Mouse (Mus musculus) heart, embryonic 11.5 days (tissue): ENCODE results near the gene Tpbgl. TPM values are rescaled to one million over a fixed set of nuclear protein-coding genes. Genes with fewer than 3 reads are reported as not detected.
A peak's percentile ranks its signal among the peaks of the same experiment; 100 is the strongest.

Experiments used
- ATAC-seq: fragments of 200-750 bp; cut with Nextera tagmentation; replicated peaks from 2 replicates; pipeline ENCODE4 v1.8.0; 2017; ENCODE audit warnings: moderate library complexity; ENCODE audit not compliant: insufficient number of reproducible peaks, low FRiP score, low TSS enrichment
- H3K27ac ChIP-seq: fragments of 300-500 bp; sonication (generic); 2 replicates; pipeline ENCODE4 v1.5.1; 2014; ENCODE audit warnings: mild to moderate bottlenecking, low read depth, low read length
- H3K27me3 ChIP-seq: fragments of 300-500 bp; sonication (generic); 2 replicates; pipeline ENCODE4 v1.6.1; 2014; ENCODE audit warnings: mild to moderate bottlenecking, low read length, mixed read lengths; ENCODE audit not compliant: control insufficient read depth, insufficient read depth
- H3K36me3 ChIP-seq: fragments of 300-500 bp; sonication (generic); 2 replicates; pipeline ENCODE4 v1.6.1; 2014; ENCODE audit warnings: mild to moderate bottlenecking, low read length, moderate library complexity, mixed read lengths; ENCODE audit not compliant: control insufficient read depth, insufficient read depth
- H3K4me1 ChIP-seq: fragments of 300-500 bp; sonication (generic); 2 replicates; pipeline ENCODE4 v1.6.1; 2014; ENCODE audit warnings: low read length; ENCODE audit not compliant: control insufficient read depth, insufficient read depth
- H3K4me2 ChIP-seq: fragments of 300-500 bp; sonication (generic); 2 replicates; pipeline ENCODE4 v1.6.1; 2014; ENCODE audit warnings: mild to moderate bottlenecking, moderate library complexity
- H3K4me3 ChIP-seq: fragments of 300-500 bp; sonication (generic); 2 replicates; pipeline ENCODE4 v1.5.1; 2014; ENCODE audit warnings: low read depth, low read length
- H3K9ac ChIP-seq: fragments of 300-500 bp; sonication (generic); 2 replicates; pipeline ENCODE4 v1.6.1; 2014; ENCODE audit warnings: mild to moderate bottlenecking, low read depth, low read length, moderate library complexity
- H3K9me3 ChIP-seq: fragments of 300-500 bp; sonication (generic); replicated peaks from 2 replicates; pipeline ENCODE4 v1.6.1; 2016; ENCODE audit warnings: low read length; ENCODE audit not compliant: control insufficient read depth
- WGBS: fragments of 180-500 bp; shearing (Covaris S2); extraction: QIAGEN DNeasy Blood & Tissue Kit; methylation state at CpG from one replicate; pipeline ENCODE4 v1.1.7; 2014; ENCODE audit not compliant: insufficient replicate concordance; 5-methylcytosine and 5-hydroxymethylcytosine counted together
- polyA plus RNA-seq: library from polyadenylated mRNA; unstranded; fragments of >200 nt; fragmentation: Nextera tagmentation; extraction: Ambion mirVana; gene quantifications from 2 replicates; pipeline ENCODE4 v1.2.1, GENCODE M21; 2014

Gene Tpbgl
- polyA plus RNA-seq, 1 experiment from 2014 or later: 1.4 TPM

DNA sequence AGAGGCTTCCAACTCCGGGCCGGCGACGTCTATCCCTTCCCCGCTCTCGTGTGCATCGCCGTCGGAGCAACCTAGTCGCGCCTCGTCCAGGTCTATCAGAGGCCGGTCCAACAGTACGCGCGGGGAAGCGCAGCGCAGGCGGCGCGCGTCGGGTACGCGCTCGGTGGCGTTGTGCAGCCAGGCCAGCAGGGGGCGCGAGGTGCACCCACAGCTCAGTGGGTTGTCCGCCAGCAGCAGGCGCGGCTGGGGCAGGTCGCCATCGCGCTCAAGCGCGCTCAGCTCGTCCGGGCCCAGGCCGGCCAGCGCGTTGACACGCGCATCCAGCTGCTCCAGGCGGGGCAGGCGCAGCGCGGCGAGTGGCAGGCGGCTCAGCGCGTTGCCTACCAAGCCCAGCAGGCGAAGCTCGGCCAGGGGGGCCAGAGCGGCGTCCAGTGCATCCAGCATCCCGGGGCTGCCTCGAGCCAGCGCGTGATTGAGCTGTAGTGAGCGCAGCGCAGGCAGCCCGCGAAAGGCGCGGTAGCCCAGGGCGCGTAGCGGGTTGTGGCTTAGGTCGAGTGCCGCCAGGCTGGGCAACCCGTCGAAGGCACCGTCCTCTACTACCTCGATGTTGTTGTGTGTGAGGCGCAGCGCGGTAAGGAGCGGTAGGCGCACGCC lies 1.1 kb downstream of the Tpbgl start:
- peak; percentile 74 for ATAC-seq
- peak overlapping the region; percentile 92 for H3K4me2 ChIP-seq
- peaks cover 16% of the 10 kb centered on the region for H3K4me1 ChIP-seq
- under 1% methylated on average over 81 of the region's 81 CpGs for WGBS
- H3K36me3 ChIP-seq: no peaks in the 10 kb centered on the region
- H3K9ac ChIP-seq: peak overlapping the region; percentile 54
- H3K9me3 ChIP-seq: no peaks in the 10 kb centered on the region
- H3K4me3 ChIP-seq: peak overlapping the region; percentile 56
- peaks cover 85% of the 10 kb centered on the region for H3K27me3 ChIP-seq
- no peak overlapping the region for H3K27ac ChIP-seq

DNA sequence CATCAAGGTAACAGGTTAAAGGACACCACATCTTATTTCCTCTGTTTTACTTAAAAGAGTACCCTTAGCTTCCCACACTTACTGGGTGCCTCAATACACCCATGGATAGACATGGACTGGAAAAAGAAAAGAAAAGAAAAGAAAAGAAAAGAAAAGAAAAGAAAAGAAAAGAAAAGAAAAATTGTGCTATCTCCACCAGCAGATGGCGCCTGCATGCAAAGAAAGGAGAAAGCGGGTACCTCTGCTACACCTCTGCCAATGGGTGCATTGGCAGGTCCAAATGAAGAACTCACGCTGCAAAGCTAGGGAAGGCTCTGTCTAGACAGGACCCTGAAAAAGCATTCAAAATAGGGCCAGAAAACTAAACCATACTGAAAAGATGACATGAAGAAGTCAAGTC lies 8.0 kb downstream of the Tpbgl start:
- peaks cover 25% of the 10 kb centered on the region for H3K27me3 ChIP-seq
- H3K9me3 ChIP-seq: no peaks in the 10 kb centered on the region
- no peak overlapping the region for H3K27ac ChIP-seq
- ATAC-seq: no peak
- no peaks in the 10 kb centered on the region for H3K4me1 ChIP-seq
- no peak overlapping the region for H3K4me2 ChIP-seq
- H3K36me3 ChIP-seq: no peaks in the 10 kb centered on the region
- no peak overlapping the region for H3K4me3 ChIP-seq
- no peak overlapping the region for H3K9ac ChIP-seq
- 9% methylated on average over 3 of the region's 3 CpGs for WGBS

DNA sequence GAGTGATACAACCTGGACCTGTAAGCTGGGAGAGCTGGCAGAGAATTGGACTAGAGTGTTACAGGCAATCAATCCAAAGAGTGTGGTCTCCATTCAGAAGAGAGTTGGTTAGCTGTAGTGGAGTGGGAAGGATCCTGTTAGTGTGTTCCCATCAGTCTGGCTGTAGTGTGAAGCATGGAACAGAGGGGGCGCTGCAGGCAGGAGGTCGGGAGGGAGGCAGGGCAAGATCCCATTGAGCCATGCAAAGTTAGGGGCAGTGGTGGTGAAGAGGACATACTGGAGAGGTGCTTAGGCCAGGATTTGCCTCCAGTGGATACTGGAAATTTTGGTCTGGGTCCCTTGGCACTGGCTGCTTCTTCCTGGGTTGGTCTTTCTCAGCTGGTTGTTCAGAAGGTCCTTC lies 8.6 kb downstream of the Tpbgl start:
- no peaks in the 10 kb centered on the region for H3K36me3 ChIP-seq
- 63% methylated on average over 2 of the region's 2 CpGs for whole genome bisulfite sequencing

DNA sequence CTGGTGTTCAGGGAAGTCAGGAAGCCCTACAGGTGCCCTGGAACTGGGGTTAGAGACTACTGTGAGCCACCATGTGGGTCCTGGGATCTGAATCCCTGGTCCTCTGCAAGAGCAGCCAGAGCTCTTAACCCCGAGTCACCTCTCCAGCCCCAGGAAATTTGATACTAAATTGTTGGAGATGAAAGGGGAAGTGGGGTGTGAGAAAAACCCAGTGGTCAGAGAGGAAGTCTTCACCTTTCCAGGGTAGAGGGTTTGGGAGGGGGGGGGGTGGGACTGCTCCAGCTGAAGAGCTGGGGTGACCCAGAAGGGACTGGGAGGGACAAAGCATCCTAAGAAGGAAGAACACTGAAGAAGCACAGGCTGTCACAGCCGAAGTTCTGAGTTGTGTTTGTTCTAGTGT lies 19.3 kb downstream of the Tpbgl start:
- 62% methylated on average over 2 of the region's 2 CpGs for WGBS
- no peaks in the 10 kb centered on the region for H3K9me3 ChIP-seq
- ATAC-seq: no peak
- no peaks in the 10 kb centered on the region for H3K36me3 ChIP-seq
- H3K9ac ChIP-seq: no peak overlapping the region
- no peak overlapping the region for H3K4me3 ChIP-seq
- no peak overlapping the region for H3K27ac ChIP-seq
- no peaks in the 10 kb centered on the region for H3K4me1 ChIP-seq
- H3K27me3 ChIP-seq: no peaks in the 10 kb centered on the region
- H3K4me2 ChIP-seq: no peak overlapping the region

More for the DNA sequence above, 8.6 kb downstream of the Tpbgl start:
- no peak for ATAC-seq
- Histone ChIP-seq H3K27me3 (peaks cover 21% of the 10 kb centered on the region), H3K27ac (no peak overlapping the region), H3K4me1 (no peaks in the 10 kb centered on the region), H3K4me2 (no peak overlapping the region), H3K9ac (no peak overlapping the region), H3K4me3 (no peak overlapping the region), H3K9me3 (no peaks in the 10 kb centered on the region)

DNA sequence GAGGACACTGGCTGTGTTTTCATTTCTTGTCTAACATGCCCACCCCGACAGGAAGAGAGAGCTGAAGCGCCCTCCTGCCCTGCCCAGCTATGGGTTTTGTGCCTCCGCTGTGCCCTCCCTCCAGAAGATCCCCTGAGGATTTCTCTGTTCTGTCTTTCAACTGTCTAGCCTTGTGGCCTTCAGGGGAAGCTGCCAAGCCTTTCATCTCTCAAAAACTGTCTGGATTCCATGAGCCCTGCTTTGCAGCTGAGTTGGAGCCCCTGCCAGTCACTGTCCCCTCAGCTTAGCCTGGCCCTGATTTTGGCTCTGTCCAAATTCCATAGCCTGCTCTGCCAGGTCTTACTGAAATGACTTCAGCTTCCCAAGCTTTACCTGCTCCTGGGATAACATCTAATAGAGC lies 20.1 kb downstream of the Tpbgl start:
- no peaks in the 10 kb centered on the region for H3K27me3 ChIP-seq
- ATAC-seq: no peak
- no peaks in the 10 kb centered on the region for H3K36me3 ChIP-seq
- H3K4me1 ChIP-seq: no peaks in the 10 kb centered on the region
- no peak overlapping the region for H3K27ac ChIP-seq
- H3K9ac ChIP-seq: no peak overlapping the region
- no peaks in the 10 kb centered on the region for H3K9me3 ChIP-seq
- no peak overlapping the region for H3K4me2 ChIP-seq
- H3K4me3 ChIP-seq: no peak overlapping the region
- 87% methylated on average over 3 of the region's 3 CpGs for WGBS

DNA sequence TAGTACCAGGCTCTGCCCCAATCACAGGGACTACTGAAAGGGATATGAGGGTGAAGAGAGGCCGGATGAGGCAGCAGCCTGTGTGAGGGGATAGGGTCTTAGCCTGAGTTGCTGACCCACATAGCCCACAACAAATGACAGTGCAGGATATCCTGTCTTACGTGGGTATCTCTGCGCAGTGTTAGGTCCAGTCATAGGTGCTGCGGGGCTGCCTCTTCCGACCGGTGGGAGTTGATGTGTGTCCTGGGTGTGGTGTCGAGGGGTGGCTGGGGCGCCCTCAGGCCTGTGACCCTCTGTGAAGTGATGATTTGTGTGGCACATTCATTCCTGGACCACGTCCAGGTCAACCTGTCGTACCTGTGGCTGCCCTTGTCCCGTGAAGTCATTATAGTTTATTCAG lies 20.6 kb downstream of the Tpbgl start:
- 89% methylated on average over 11 of the region's 11 CpGs for WGBS
- no peak overlapping the region for H3K27ac ChIP-seq
- H3K4me3 ChIP-seq: no peak overlapping the region
- H3K9ac ChIP-seq: no peak overlapping the region
- H3K4me1 ChIP-seq: no peaks in the 10 kb centered on the region
- no peaks in the 10 kb centered on the region for H3K9me3 ChIP-seq
- H3K4me2 ChIP-seq: no peak overlapping the region
- no peak for ATAC-seq
- H3K36me3 ChIP-seq: no peaks in the 10 kb centered on the region
- no peaks in the 10 kb centered on the region for H3K27me3 ChIP-seq

DNA sequence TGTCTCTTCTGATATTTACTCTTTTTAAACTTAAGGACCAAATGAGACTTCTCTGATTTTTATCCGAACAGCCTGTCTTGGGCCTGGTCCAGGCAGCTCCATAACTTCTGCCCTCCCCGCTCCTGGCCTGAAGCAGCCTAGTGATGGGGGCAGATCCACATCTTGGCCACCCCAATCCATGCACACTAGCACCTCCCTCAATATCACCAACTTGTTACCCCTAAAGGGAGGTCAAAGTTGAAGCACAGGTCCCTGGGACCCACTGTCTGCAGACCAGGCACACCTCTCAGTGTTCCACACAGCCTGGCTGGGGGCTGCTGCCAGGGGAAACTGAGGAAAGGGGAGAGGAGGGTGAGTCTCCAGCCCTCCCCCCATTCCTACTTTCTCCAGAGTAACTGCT lies 21.8 kb downstream of the Tpbgl start:
- Histone ChIP-seq H3K4me2 (no peak overlapping the region), H3K9ac (no peak overlapping the region), H3K27ac (no peak overlapping the region), H3K27me3 (no peaks in the 10 kb centered on the region), H3K36me3 (0 out of 2 replicates have a peak, but pooled peaks cover 3% of the 10 kb centered on the region), H3K9me3 (no peaks in the 10 kb centered on the region), H3K4me3 (no peak overlapping the region), H3K4me1 (no peaks in the 10 kb centered on the region)
- ATAC-seq: no peak
- 95% methylated on average over 2 of the region's 2 CpGs for WGBS

DNA sequence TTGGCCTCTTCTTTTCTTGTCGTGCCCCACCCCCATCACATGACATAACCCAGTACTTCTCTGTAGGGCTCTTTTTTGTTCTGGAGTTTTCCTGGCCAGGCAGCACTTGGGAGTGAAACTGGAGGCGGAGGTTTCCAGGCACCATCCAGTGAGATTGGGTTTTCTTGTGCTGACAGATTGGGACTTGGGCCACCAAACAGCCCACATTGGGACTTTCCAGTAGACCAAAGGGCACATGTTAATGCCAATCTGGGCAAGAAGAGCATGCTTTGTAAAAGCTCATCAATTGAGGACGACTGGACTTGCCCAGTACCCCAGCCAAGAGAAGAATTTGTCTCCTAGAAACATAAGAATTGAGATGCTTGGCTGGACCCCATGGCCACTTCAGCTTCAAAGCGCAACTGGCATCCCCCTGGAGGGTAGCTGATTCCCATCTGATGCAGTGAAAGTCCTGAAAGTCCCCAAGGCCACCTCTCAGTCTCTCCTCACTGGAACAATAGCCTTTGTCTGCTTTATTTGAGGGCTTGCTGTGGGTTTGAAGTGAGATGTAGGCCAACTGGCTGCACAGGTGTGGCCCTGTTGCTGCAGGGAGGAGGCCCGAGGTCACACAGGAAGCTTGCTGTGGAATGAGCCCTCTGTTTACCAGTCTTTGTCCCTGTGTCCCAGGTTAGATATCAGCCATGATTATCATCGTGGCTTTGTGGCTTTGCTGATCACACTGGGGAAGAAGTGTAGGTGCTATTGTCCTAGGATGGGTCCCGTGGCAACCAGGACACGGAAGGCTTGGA lies 22.8 kb downstream of the Tpbgl start:
- no peaks in the 10 kb centered on the region for H3K4me1 ChIP-seq
- no peak overlapping the region for H3K4me2 ChIP-seq
- no peak for ATAC-seq
- no peaks in the 10 kb centered on the region for H3K9me3 ChIP-seq
- no peak overlapping the region for H3K4me3 ChIP-seq
- H3K27ac ChIP-seq: no peak overlapping the region
- WGBS: 79% methylated on average over 8 of the region's 8 CpGs
- H3K36me3 ChIP-seq: 0 out of 2 replicates have a peak, but pooled peaks cover 3% of the 10 kb centered on the region
- no peak overlapping the region for H3K9ac ChIP-seq
- no peaks in the 10 kb centered on the region for H3K27me3 ChIP-seq

DNA sequence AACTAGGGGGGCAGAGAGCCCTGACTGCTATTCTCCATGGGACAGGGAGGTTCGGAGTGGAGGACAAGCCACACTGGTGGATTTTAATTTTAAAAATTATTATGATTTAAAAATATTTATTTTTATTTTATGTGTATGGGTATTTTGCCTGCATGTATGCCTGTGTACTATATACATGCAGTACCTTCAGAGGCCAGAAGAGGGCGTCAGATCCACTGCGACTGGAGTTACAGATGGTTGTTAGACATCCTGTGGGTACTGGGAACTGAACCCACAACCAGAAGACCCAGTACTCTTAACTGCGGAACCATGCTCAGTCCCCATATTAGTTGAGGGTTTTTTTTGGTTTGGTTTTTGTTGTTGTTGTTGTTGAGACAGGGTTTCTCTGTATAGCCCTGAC lies 28.2 kb downstream of the Tpbgl start:
- Histone ChIP-seq H3K36me3 (peaks cover 9% of the 10 kb centered on the region), H3K4me3 (no peak overlapping the region), H3K9me3 (no peaks in the 10 kb centered on the region), H3K4me2 (no peak overlapping the region), H3K27me3 (no peaks in the 10 kb centered on the region), H3K4me1 (no peaks in the 10 kb centered on the region), H3K9ac (no peak overlapping the region), H3K27ac (no peak overlapping the region)
- ATAC-seq: no peak
- WGBS: 71% methylated on average over 4 of the region's 4 CpGs
